Mouse (Mus musculus) neural tube, embryonic 14.5 days (tissue): ENCODE data around the gene Phactr3. TPM values are rescaled to one million over a fixed set of nuclear protein-coding genes. Genes with fewer than 3 reads are reported as not detected.

ENCODE experiments used
- polyA plus RNA-seq: library from polyadenylated mRNA; unstranded; fragments of >200 nt; fragmentation: Nextera tagmentation; extraction: Ambion mirVana; gene quantifications from 2 replicates; pipeline ENCODE4 v1.2.1, GENCODE M21; 2014

Phactr3 gene
- polyA plus RNA-seq, 1 experiment from 2014 or later: 66.9 TPM

Other genes with a start within 250 kb of the Phactr3 start
- 1.3 and 3.1 TPM in 2 replicates for gene Gm14327, start 221.9 kb upstream of the Phactr3 start, polyA plus RNA-seq
- not detected in 2 replicates for gene Zfp972, start 193.4 kb upstream of the Phactr3 start, polyA plus RNA-seq
- gene Gm14326, start 161.7 kb upstream of the Phactr3 start, polyA plus RNA-seq: 17.6 and 18.5 TPM in 2 replicates
- gene Zfp971, start 95.7 kb upstream of the Phactr3 start, polyA plus RNA-seq: 11.5 and 13.6 TPM in 2 replicates
- 15.9 and 16.9 TPM in 2 replicates for gene Zfp931, start 40.5 kb upstream of the Phactr3 start, polyA plus RNA-seq